Mouse (Mus musculus) thymus, postnatal 25 days (tissue): Measurements from ENCODE around the gene Greb1.

Experiments used
- DNase-seq: peaks from one replicate; pipeline ENCODE4 v3.0.0; 2022

The Greb1 gene

GRCm38 (mm10) chr12:16800259-16800958, at the start of gene Greb1:
Gene Greb1 (minus strand): TSS chr12:16800886.
- DNase-seq, result no peak

- no peak for DNase-seq
These were observed 49.1 kb upstream of the Greb1 start for GRCm38 (mm10) chr12:16849821-16850220.

GRCm38 (mm10) chr12:16848501-16848900, 47.8 kb upstream of the Greb1 start:
- no peak for DNase-seq

GRCm38 (mm10) chr12:16847204-16847792, 46.6 kb upstream of the Greb1 start:
- DNase-seq, result no peak

- no peak for DNase-seq
These were observed 44.2 kb upstream of the Greb1 start for GRCm38 (mm10) chr12:16844623-16845592.

GRCm38 (mm10) chr12:16840842-16841782, 40.4 kb upstream of the Greb1 start:
- DNase-seq, result no peak

GRCm38 (mm10) chr12:16837766-16838165, 37.1 kb upstream of the Greb1 start:
- DNase-seq, result no peak

GRCm38 (mm10) chr12:16836188-16836587, 35.5 kb upstream of the Greb1 start:
- DNase-seq, result no peak

- no peak for DNase-seq
These were observed 34.0 kb upstream of the Greb1 start for GRCm38 (mm10) chr12:16834701-16835100.

GRCm38 (mm10) chr12:16831071-16831470, 30.4 kb upstream of the Greb1 start:
- no peak for DNase-seq

GRCm38 (mm10) chr12:16829785-16830184, 29.1 kb upstream of the Greb1 start:
- DNase-seq, result no peak

- DNase-seq, result no peak
These were observed 27.8 kb upstream of the Greb1 start for GRCm38 (mm10) chr12:16828505-16828904.

GRCm38 (mm10) chr12:16823701-16824100, 23.0 kb upstream of the Greb1 start:
- no peak for DNase-seq

GRCm38 (mm10) chr12:16822181-16822734, 21.6 kb upstream of the Greb1 start:
- DNase-seq, result no peak

- DNase-seq, result no peak
These were observed 20.1 kb upstream of the Greb1 start for GRCm38 (mm10) chr12:16820761-16821160.

GRCm38 (mm10) chr12:16818513-16818912, 17.8 kb upstream of the Greb1 start:
- no peak for DNase-seq

GRCm38 (mm10) chr12:16817147-16817546, 16.5 kb upstream of the Greb1 start:
- no peak for DNase-seq

- DNase-seq, result no peak
These were observed 10.8 kb upstream of the Greb1 start for GRCm38 (mm10) chr12:16811477-16811876.

- DNase-seq, result peak; percentile 83
These were observed 10.1 kb upstream of the Greb1 start, which contains the start of gene E2f6 for GRCm38 (mm10) chr12:16810525-16811431. Gene E2f6 (plus strand): TSS chr12:16810963.

- DNase-seq, result peak; percentile 13
These were observed 7.4 kb upstream of the Greb1 start for GRCm38 (mm10) chr12:16808045-16808444.

GRCm38 (mm10) chr12:16805511-16805910, 4.8 kb upstream of the Greb1 start:
- peak; percentile 77 for DNase-seq
